Mouse (Mus musculus): ENCODE measurements around the gene Ceacam10. TPM values are rescaled to one million over a fixed set of nuclear protein-coding genes. Genes with fewer than 3 reads are reported as not detected.
"Not testable (repeated sequence)": the region's sequence is repeated elsewhere in the genome, so short reads cannot be mapped to it uniquely, and the experiment has no call there.

Ceacam10 gene
- not detected for total RNA-seq (2021)
- long read RNA-seq, experiment 1: 0 reads
- long read RNA-seq, experiment 2: 0 reads

GRCm38 (mm10) chr7:24776918-24777317, at the start of gene Ceacam10:
TSS of gene Ceacam10 (plus strand) at chr7:24777206.
- not testable (repeated sequence) for DNase-seq

GRCm38 (mm10) chr7:24735970-24736670, 40.9 kb upstream of the Ceacam10 start:
- peak; percentile 30 for DNase-seq

GRCm38 (mm10) chr7:24750695-24751094, 26.3 kb upstream of the Ceacam10 start:
- DNase-seq: no peak

- no peak for DNase-seq
Observed at GRCm38 (mm10) chr7:24751610-24752009, 25.4 kb upstream of the Ceacam10 start.

- DNase-seq: no peak
Observed at GRCm38 (mm10) chr7:24753476-24753875, 23.5 kb upstream of the Ceacam10 start.

GRCm38 (mm10) chr7:24758520-24758919, 18.5 kb upstream of the Ceacam10 start:
- no peak for DNase-seq

GRCm38 (mm10) chr7:24760211-24760610, 16.8 kb upstream of the Ceacam10 start, which contains the start of gene Cd177:
TSS of gene Cd177 (minus strand) at chr7:24760311.
- DNase-seq: no peak

GRCm38 (mm10) chr7:24761161-24761560, 15.8 kb upstream of the Ceacam10 start:
- no peak for DNase-seq

- DNase-seq: no peak
Observed at GRCm38 (mm10) chr7:24762574-24762973, 14.4 kb upstream of the Ceacam10 start.

- no peak for DNase-seq
Observed at GRCm38 (mm10) chr7:24771361-24771760, 5.6 kb upstream of the Ceacam10 start.

- no peak for DNase-seq
Observed at GRCm38 (mm10) chr7:24773942-24774535, 3.0 kb upstream of the Ceacam10 start.

GRCm38 (mm10) chr7:24776145-24776544, 861 bp upstream of the Ceacam10 start:
- DNase-seq: no peak

- DNase-seq: no peak
Observed at GRCm38 (mm10) chr7:24797918-24798317, 20.9 kb downstream of the Ceacam10 start.

GRCm38 (mm10) chr7:24802149-24802767, 25.3 kb downstream of the Ceacam10 start:
- DNase-seq: no peak

- DNase-seq: no peak
Observed at GRCm38 (mm10) chr7:24804826-24805225, 27.8 kb downstream of the Ceacam10 start.

- no peak for DNase-seq
Observed at GRCm38 (mm10) chr7:24809041-24809440, 32.0 kb downstream of the Ceacam10 start.

GRCm38 (mm10) chr7:24817502-24817901, 40.5 kb downstream of the Ceacam10 start:
- peak; percentile 49 for DNase-seq

- DNase-seq: no peak
Observed at GRCm38 (mm10) chr7:24824452-24824851, 47.4 kb downstream of the Ceacam10 start.

- DNase-seq: no peak
Observed at GRCm38 (mm10) chr7:24827181-24827580, 50.2 kb downstream of the Ceacam10 start.

All from gastrocnemius, postnatal 10 days (tissue).